ENCODE assay signal across 34 mouse cellular contexts in genomic region chr3:69136059-69136458, GRCm38 (mm10).
"Had no signal": no experiment of that assay in that cellular context is flagged by ENCODE, and none has a peak within 500 bp of the region (broad histone marks: within the 10 kb centered on the region; RNA-seq: fewer than 3 reads in every experiment).

No protein-coding gene starts in this region.

- H3K4me2 ChIP-seq: heart, embryonic 12.5 days; heart, embryonic 13.5 days; heart, embryonic 15.5 days; hindbrain, embryonic 12.5 days; hindbrain, embryonic 13.5 days; hindbrain, embryonic 14.5 days; hindbrain, embryonic 15.5 days; intestine, embryonic 15.5 days; kidney, embryonic 15.5 days had no signal

- H3K36me3 ChIP-seq: heart, embryonic 10.5 days; heart, embryonic 12.5 days; heart, embryonic 13.5 days; heart, embryonic 15.5 days; hindbrain, embryonic 10.5 days; hindbrain, embryonic 12.5 days; hindbrain, embryonic 13.5 days; hindbrain, embryonic 15.5 days; intestine, embryonic 15.5 days; kidney, embryonic 15.5 days had no signal

- DNase-seq: heart, postnatal 10 days; heart, postnatal 14 days; heart, postnatal 36 days; heart, postnatal 4 days; kidney, adult 11 months; kidney, adult 18-20 months; kidney, adult 2 months; kidney, adult 8-10 months; kidney, adult 9 months; kidney, postnatal 10 days; kidney, postnatal 14 days; kidney, postnatal 25 days; kidney, postnatal 36 days; kidney, postnatal 4 days; layer of hippocampus, adult 9-11 months; layer of hippocampus, postnatal 36 days had no signal

- H3K4me3 ChIP-seq: heart, embryonic 10.5 days; heart, embryonic 12.5 days; heart, embryonic 13.5 days; heart, embryonic 15.5 days; hindbrain, embryonic 10.5 days; hindbrain, embryonic 12.5 days; hindbrain, embryonic 13.5 days; hindbrain, embryonic 15.5 days; intestine, embryonic 15.5 days; kidney, embryonic 15.5 days; layer of hippocampus, adult 2 months had no signal

- H3K9ac ChIP-seq: heart, embryonic 12.5 days; heart, embryonic 13.5 days; heart, embryonic 15.5 days; hindbrain, embryonic 12.5 days; hindbrain, embryonic 13.5 days; hindbrain, embryonic 14.5 days; hindbrain, embryonic 15.5 days; intestine, embryonic 15.5 days; kidney, embryonic 15.5 days had no signal

- H3K27ac ChIP-seq: heart, embryonic 10.5 days; heart, embryonic 13.5 days; heart, embryonic 15.5 days; hindbrain, embryonic 10.5 days; hindbrain, embryonic 12.5 days; hindbrain, embryonic 13.5 days; hindbrain, embryonic 14.5 days; hindbrain, embryonic 15.5 days; hindbrain, postnatal 0 days; intestine, embryonic 15.5 days; kidney, embryonic 15.5 days; kidney, postnatal 0 days; layer of hippocampus, adult 2 months had no signal

- ATAC-seq: hindbrain, embryonic 16.5 days; hindbrain, postnatal 0 days; inflammation-experienced regulatory T-cells, adult 6 months; intestine, embryonic 15.5 days; intestine, embryonic 16.5 days; intestine, postnatal 0 days had no signal

- H3K4me1 ChIP-seq: heart, embryonic 10.5 days; heart, embryonic 12.5 days; heart, embryonic 13.5 days; heart, embryonic 15.5 days; hindbrain, embryonic 10.5 days; hindbrain, embryonic 12.5 days; hindbrain, embryonic 15.5 days; intestine, embryonic 15.5 days; kidney, embryonic 15.5 days had no signal

- H3K27me3 ChIP-seq: heart, embryonic 12.5 days; heart, embryonic 13.5 days; heart, embryonic 15.5 days; hindbrain, embryonic 12.5 days; hindbrain, embryonic 13.5 days; hindbrain, embryonic 15.5 days; intestine, embryonic 15.5 days; kidney, embryonic 15.5 days had no signal

- H3K9me3 ChIP-seq: heart, embryonic 10.5 days; heart, embryonic 12.5 days; heart, embryonic 13.5 days; heart, embryonic 15.5 days; hindbrain, embryonic 10.5 days; hindbrain, embryonic 12.5 days; hindbrain, embryonic 13.5 days; hindbrain, embryonic 15.5 days; intestine, embryonic 15.5 days; kidney, embryonic 15.5 days had no signal
